Mouse (Mus musculus): Measurements from ENCODE around the gene Tnrc6c. TPM values are rescaled to one million over a fixed set of nuclear protein-coding genes. Genes with fewer than 3 reads are reported as not detected.

The Tnrc6c gene
- total and polyA plus RNA-seq, 2 experiments from 2014 or later, result 26.5 to 79.8 TPM

DNA sequence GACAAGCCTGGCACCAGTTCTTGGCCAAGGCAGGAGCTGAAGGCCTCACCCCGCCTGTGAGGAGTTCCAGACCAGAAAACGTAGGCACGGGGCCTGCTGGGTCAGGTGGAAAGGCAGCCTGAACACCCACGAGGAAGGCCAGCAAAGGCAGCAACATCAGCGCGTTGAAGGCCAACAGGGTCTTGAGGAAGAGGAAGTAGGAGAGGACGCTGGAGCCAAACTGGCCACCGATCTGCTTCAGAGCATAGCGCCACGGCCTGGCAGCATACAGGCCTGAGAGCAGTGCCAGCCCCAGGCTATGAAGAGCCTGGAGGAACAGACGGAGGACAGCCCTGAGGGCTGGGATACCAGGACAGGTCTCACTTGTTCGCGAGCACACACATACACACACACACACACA, 121.5 kb downstream of the Tnrc6c start:
- no peaks in the 10 kb centered on the region for H3K36me3 ChIP-seq (ENCODE audit: insufficient read depth, low read length)
- 96% methylated on average over 13 of the region's 13 CpGs for WGBS

DNA sequence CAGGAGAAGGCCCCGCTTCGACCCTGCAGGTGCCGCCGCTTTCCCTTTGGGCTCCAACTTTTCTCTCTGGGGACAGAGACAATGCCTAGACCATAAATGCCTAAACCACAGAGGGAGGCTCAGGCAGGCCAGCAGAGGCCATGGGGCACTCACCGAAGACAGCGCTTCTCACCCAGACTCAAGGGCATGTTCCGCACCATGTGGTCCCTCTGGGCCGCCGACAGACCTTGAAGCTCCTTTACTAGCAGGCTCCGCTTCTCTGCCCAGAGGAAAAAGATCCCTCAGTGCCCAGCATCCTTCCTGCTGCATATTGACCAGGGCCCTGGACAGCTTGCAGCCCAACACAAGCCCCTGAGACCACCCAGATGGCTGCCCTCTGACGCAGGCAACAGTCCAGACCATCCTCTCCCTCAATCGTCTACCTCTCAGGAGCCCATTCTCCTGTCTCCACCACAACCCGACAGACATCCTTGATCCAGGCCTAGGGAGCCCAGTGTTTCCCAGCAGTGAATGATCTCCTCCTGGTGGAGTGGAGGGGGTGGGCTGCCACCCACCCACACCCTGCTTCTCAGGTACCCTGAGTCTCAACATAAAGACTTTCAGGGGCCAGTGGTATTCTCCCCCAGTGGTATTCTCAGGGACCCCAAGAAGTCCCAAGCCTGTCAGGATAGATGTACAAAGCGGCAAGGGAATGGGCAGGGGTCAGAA, 122.2 kb downstream of the Tnrc6c start:
- Histone ChIP-seq H3K36me3 (ENCODE audit: insufficient read depth, low read length) (no peaks in the 10 kb centered on the region), H3K27me3 (ENCODE audit: insufficient read depth, low read length) (peaks cover 14% of the 10 kb centered on the region), H3K27ac (ENCODE audit: low read depth, low read length) (no peak overlapping the region), H3K9me3 (ENCODE audit: low read length) (no peaks in the 10 kb centered on the region), H3K4me1 (ENCODE audit: insufficient read depth, low read length) (no peaks in the 10 kb centered on the region; the same call in 1 of the 2 replicates), H3K9ac (replicated peaks; ENCODE audit: low read length, poor library complexity, severe bottlenecking) (no peak overlapping the region), H3K4me3 (ENCODE audit: low read depth, low read length) (no peak overlapping the region), H3K4me2 (ENCODE audit: low read depth, low read length, poor library complexity, severe bottlenecking) (no peak overlapping the region)
- ATAC-seq (ENCODE audit: low FRiP score) (no peak), DNase-seq (ENCODE audit: low spot score) (no peak)
- no peak for TF ChIP-seq CTCF (IDR thresholded peaks at IDR 0.05)
- WGBS, result 87% methylated on average over 14 of the region's 14 CpGs

More for the DNA sequence above, 121.5 kb downstream of the Tnrc6c start:
- H3K4me3 ChIP-seq (ENCODE audit: low read depth, low read length), result no peak overlapping the region
- H3K9me3 ChIP-seq (ENCODE audit: low read length), result no peaks in the 10 kb centered on the region
- H3K27ac ChIP-seq (ENCODE audit: low read depth, low read length), result no peak overlapping the region
- H3K9ac ChIP-seq (replicated peaks; ENCODE audit: low read length, poor library complexity, severe bottlenecking), result no peak overlapping the region
- ATAC-seq (ENCODE audit: low FRiP score) (no peak), DNase-seq (ENCODE audit: low spot score) (no peak)
- H3K4me1 ChIP-seq (ENCODE audit: insufficient read depth, low read length), result no peaks in the 10 kb centered on the region
- H3K4me2 ChIP-seq (ENCODE audit: low read depth, low read length, poor library complexity, severe bottlenecking), result no peak overlapping the region
- H3K27me3 ChIP-seq (ENCODE audit: insufficient read depth, low read length), result peaks cover 9% of the 10 kb centered on the region
- no peak for TF ChIP-seq CTCF (IDR thresholded peaks at IDR 0.05)

DNA sequence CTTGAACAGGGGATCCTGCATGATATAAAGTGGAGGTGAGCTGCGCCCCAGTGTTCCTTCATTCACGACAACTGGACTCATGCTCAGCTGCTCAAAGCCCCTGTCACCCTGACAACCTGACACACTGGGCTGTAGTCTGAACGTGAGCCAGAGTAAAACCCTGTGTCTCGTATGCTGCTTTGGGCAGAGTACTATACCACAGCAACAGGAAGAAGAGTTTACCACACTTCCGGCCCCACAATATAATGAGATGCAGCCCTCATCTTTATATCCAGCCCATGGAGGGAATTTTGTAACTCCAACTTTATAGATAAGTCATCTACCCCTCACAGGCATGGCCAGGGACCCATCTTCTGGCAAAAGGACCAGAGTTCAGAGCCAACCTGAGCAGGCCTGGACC, 123.0 kb downstream of the Tnrc6c start:
- Histone ChIP-seq H3K36me3 (ENCODE audit: insufficient read depth, low read length) (no peaks in the 10 kb centered on the region), H3K4me3 (ENCODE audit: low read depth, low read length) (no peak overlapping the region), H3K27ac (ENCODE audit: low read depth, low read length) (no peak overlapping the region), H3K4me1 (ENCODE audit: insufficient read depth, low read length) (no peaks in the 10 kb centered on the region; the same call in 1 of the 2 replicates), H3K9me3 (ENCODE audit: low read length) (no peaks in the 10 kb centered on the region), H3K4me2 (ENCODE audit: low read depth, low read length, poor library complexity, severe bottlenecking) (no peak overlapping the region), H3K9ac (replicated peaks; ENCODE audit: low read length, poor library complexity, severe bottlenecking) (no peak overlapping the region), H3K27me3 (ENCODE audit: insufficient read depth, low read length) (peaks cover 23% of the 10 kb centered on the region)
- ATAC-seq (ENCODE audit: low FRiP score), result no peak
- no peak for DNase-seq (ENCODE audit: low spot score)
- TF ChIP-seq CTCF (IDR thresholded peaks at IDR 0.05), result no peak
- 79% methylated on average over 5 of the region's 5 CpGs for WGBS

DNA sequence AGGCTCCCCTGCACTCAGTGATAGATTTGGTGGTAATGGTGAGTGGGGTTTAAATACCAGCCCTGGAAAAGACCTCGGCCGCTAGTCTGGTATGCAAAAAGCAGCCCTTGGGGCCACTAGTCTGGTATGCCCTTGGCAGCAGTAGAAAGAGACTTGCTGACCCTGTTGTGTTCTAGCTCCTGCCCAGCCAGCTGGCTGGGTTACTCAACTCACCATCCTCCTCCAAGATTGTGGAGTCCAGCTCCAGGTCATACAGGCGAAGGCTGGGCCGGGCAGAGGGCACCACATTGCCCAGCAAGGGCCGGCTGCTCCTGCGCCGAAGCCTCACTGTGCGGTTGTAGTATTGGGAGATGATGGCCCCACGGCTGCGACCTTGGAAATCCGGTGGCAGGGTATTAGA, 123.9 kb downstream of the Tnrc6c start:
- Histone ChIP-seq H3K27me3 (ENCODE audit: insufficient read depth, low read length) (peaks cover 24% of the 10 kb centered on the region), H3K9ac (replicated peaks; ENCODE audit: low read length, poor library complexity, severe bottlenecking) (no peak overlapping the region), H3K4me1 (ENCODE audit: insufficient read depth, low read length) (no peaks in the 10 kb centered on the region; the same call in 1 of the 2 replicates), H3K4me3 (ENCODE audit: low read depth, low read length) (no peak overlapping the region), H3K27ac (ENCODE audit: low read depth, low read length) (no peak overlapping the region), H3K4me2 (ENCODE audit: low read depth, low read length, poor library complexity, severe bottlenecking) (no peak overlapping the region), H3K36me3 (ENCODE audit: insufficient read depth, low read length) (no peaks in the 10 kb centered on the region), H3K9me3 (ENCODE audit: low read length) (no peaks in the 10 kb centered on the region)
- DNase-seq (ENCODE audit: low spot score), result no peak
- TF ChIP-seq CTCF (IDR thresholded peaks at IDR 0.05), result no peak
- ATAC-seq (ENCODE audit: low FRiP score), result no peak
- 91% methylated on average over 11 of the region's 11 CpGs for WGBS

DNA sequence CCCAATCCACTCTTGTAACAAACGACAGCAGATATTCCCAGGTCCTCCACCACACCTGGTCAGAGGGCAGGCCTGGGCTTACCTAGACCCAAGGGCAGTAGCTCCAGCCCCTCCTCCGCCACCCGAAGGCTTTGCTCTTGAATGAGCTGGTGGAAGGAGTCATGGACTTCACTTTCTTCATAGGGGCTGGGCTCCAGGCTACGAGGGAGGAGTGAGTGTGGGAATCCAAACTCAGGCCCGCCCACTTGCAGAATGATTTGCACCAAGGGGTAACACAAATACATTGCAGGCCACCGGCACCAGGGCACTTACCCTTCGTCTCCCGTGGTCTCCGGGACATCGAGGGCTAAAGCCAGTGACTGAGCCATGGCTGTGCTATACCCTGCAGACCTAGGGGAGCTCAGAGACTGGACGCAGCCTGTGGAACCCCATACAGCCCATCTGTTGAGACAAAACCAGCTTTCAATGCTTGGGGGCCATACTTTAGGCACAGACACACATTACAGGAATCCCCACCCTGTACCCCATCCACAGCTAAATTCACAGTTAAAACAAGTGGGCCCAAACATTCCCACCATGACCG, 124.9 kb downstream of the Tnrc6c start:
- Histone ChIP-seq H3K36me3 (ENCODE audit: insufficient read depth, low read length) (no peaks in the 10 kb centered on the region), H3K4me3 (ENCODE audit: low read depth, low read length) (no peak overlapping the region), H3K9me3 (ENCODE audit: low read length) (no peaks in the 10 kb centered on the region), H3K27ac (ENCODE audit: low read depth, low read length) (peak overlapping the region; percentile 57), H3K9ac (replicated peaks; ENCODE audit: low read length, poor library complexity, severe bottlenecking) (no peak overlapping the region), H3K4me2 (ENCODE audit: low read depth, low read length, poor library complexity, severe bottlenecking) (no peak overlapping the region; the same call in 1 of the 2 replicates), H3K4me1 (ENCODE audit: insufficient read depth, low read length) (no peaks in the 10 kb centered on the region; the same call in 1 of the 2 replicates), H3K27me3 (ENCODE audit: insufficient read depth, low read length) (peaks cover 26% of the 10 kb centered on the region)
- no peak for TF ChIP-seq CTCF (IDR thresholded peaks at IDR 0.05)
- DNase-seq (ENCODE audit: low spot score) (no peak), ATAC-seq (ENCODE audit: low FRiP score) (no peak)
- WGBS, result 77% methylated on average over 12 of the region's 12 CpGs

Data from midbrain, postnatal 0 days (tissue).